Mouse (Mus musculus) G1E (cell line): ENCODE measurements around the gene Tmcc3. TPM values are rescaled to one million over a fixed set of nuclear protein-coding genes. Genes with fewer than 3 reads are reported as not detected.

Experiments used
- ATAC-seq: 2 replicates; pipeline ENCODE4 v1.8.0; 2016; ENCODE audit warnings: mild to moderate bottlenecking; ENCODE audit not compliant: insufficient number of reproducible peaks, poor library complexity, low FRiP score, severe bottlenecking; ENCODE audit errors: extremely low read depth
- DNase-seq: peaks from one replicate; pipeline ENCODE4 v3.0.0; 2012; ENCODE audit warnings: low spot score
- H3K27me3 ChIP-seq: 2 replicates; pipeline ENCODE4 v1.6.1; 2012; ENCODE audit warnings: mild to moderate bottlenecking, low read length, inconsistent platforms; ENCODE audit not compliant: insufficient read depth
- H3K36me3 ChIP-seq: replicated peaks from 2 replicates; pipeline ENCODE3; 2012; ENCODE audit warnings: mild to moderate bottlenecking, inconsistent platforms
- H3K4me1 ChIP-seq: 2 replicates; pipeline ENCODE4 v1.6.1; 2012; ENCODE audit warnings: low read depth, low read length, inconsistent platforms, mixed read lengths; ENCODE audit not compliant: insufficient read depth
- H3K4me3 ChIP-seq: 2 replicates; pipeline ENCODE4 v1.5.1; 2012; ENCODE audit warnings: low read depth, mild to moderate bottlenecking, inconsistent platforms, low read length, moderate library complexity, mixed read lengths
- H3K9me3 ChIP-seq: replicated peaks from 2 replicates; pipeline ENCODE4 v1.6.1; 2012; ENCODE audit warnings: inconsistent platforms
- CTCF ChIP-seq: IDR thresholded peaks from 2 replicates; pipeline ENCODE4 v1.5.1; 2012; ENCODE audit warnings: low read depth, low read length, inconsistent platforms, mixed read lengths
- GATA1 ChIP-seq: IDR thresholded peaks from 2 replicates; pipeline ENCODE4 v1.6.1; 2012; ENCODE audit warnings: borderline replicate concordance, low read length, inconsistent platforms, mixed read lengths
- GATA2 ChIP-seq: IDR thresholded peaks from 2 replicates; pipeline ENCODE4 v1.6.1; 2012; ENCODE audit warnings: low read depth, low read length, inconsistent platforms, borderline replicate concordance
- POLR2AphosphoS5 ChIP-seq: IDR thresholded peaks from 2 replicates; pipeline ENCODE4 v1.6.1; 2012; ENCODE audit warnings: low read depth, low read length, inconsistent platforms; ENCODE audit not compliant: insufficient replicate concordance
- TAL1 ChIP-seq: conservative IDR thresholded peaks from 2 replicates; pipeline ENCODE4 v1.6.1; 2012; ENCODE audit warnings: low read depth, low read length, inconsistent platforms, mixed read lengths
- polyA plus RNA-seq: library from polyadenylated mRNA; stranded (reverse); fragments of >175 nt; gene quantifications from 2 replicates; pipeline ENCODE4 v1.2.3, GENCODE M21; 2012
- total RNA-seq, 2 experiments: library from RNA; stranded (forward) in 1 of 2; stranded (reverse) in 1 of 2; fragments of 200-1000 nt in 1 of 2; fragments of >200 nt in 1 of 2; fragmentation: Nextera tagmentation in 1 of 2; gene quantifications; 2 replicates each; pipeline ENCODE4 v1.2.3; 2014 to 2017

Gene Tmcc3
- total and polyA plus RNA-seq, 3 experiments = 3.3 to 15.6 (median 8.1) TPM

DNA sequence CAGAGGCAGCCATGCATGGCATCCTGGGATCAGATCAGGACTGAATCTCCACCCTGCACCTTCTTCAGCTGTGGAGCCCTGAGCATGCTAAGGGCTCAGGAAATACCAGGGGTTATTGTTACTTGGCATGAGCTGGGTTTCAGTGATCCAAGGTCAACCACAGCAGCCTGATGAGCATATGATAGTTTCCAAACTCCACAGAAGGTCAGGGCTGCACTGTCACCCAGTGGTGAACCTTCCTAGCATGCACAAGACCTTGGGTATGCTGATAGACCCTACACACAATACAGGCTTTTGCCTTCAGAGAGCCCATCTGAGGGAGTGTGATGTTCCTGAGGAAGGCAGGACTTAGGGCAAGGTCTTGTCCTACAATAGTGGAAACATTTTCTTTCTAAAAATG is 82.5 kb downstream of the Tmcc3 start:
- TF ChIP-seq POLR2AphosphoS5 (no peak), CTCF (no peak), GATA2 (no peak), TAL1 (no peak), GATA1 (no peak)
- Histone ChIP-seq H3K27me3 (no peaks in the 10 kb centered on the region), H3K36me3 (no peaks in the 10 kb centered on the region), H3K4me3 (no peak overlapping the region), H3K4me1 (no peaks in the 10 kb centered on the region), H3K9me3 (no peaks in the 10 kb centered on the region)
- ATAC-seq (no peak), DNase-seq (no peak)

DNA sequence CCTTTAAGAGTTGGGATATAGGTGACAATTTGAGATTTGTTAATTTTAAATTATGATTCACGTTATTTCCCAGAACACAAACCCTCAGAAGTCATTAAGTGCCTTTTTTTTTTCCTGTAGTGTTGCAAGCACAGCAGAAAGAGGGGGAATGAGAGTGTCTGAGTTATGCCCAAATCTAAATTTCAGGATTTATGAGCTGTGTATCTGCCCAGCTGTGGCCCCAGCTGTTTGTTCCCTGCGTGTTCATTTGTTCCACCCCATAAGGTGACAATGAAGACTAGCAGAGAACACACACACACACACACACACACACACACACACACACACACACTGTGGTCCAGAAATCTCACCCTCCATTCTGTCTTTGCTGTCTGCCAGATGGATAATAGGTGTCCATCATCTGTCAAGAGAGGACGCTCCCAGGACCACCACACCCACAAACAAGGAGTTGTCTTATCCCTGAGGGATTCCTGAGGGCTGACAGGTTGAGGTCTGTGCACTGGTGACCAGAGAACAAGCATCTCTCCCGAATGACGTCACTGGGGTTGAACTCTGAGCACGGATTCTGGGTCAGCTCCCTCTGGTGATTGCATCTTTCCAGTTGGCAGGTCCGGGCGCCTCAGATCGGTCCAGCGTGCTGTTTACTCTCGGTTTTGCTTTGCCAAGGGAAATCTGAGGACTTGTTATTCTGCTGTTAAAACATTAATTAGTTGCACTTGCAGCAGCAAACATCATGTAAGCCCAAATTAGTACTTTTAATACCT is 86.3 kb downstream of the Tmcc3 start:
- Histone ChIP-seq H3K36me3 (no peaks in the 10 kb centered on the region), H3K9me3 (no peaks in the 10 kb centered on the region), H3K4me1 (no peaks in the 10 kb centered on the region), H3K27me3 (peaks cover 8% of the 10 kb centered on the region), H3K4me3 (no peak overlapping the region)
- DNase-seq (no peak), ATAC-seq (no peak)
- no peak for TF ChIP-seq POLR2AphosphoS5
- TF ChIP-seq GATA2 = no peak
- no peak for TF ChIP-seq GATA1

DNA sequence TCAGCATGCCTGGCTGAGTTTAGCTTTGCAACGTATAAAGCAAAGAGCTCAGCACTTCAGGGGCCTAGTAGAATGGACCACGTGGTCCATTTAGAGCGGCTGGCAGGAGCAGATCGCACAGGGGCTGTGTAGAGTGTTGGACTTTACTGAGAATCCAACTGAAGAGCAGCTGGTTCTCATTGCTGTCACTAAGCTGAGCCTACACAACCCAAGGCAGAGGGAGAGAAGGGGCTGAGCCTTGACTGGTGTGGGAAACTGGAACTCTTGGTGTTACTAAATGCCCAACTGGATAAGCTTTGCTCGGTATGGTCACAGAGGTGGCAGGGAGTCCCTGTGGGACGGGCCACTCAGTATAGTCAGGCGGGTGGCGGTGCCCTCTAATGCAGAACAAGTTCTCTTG is 89.1 kb downstream of the Tmcc3 start:
- Histone ChIP-seq H3K4me1 (no peaks in the 10 kb centered on the region), H3K9me3 (no peaks in the 10 kb centered on the region), H3K4me3 (no peak overlapping the region), H3K27me3 (peaks cover 14% of the 10 kb centered on the region), H3K36me3 (no peaks in the 10 kb centered on the region)
- TF ChIP-seq POLR2AphosphoS5 (no peak), TAL1 (no peak), GATA1 (no peak), CTCF (no peak), GATA2 (no peak)
- ATAC-seq (no peak), DNase-seq (no peak)

DNA sequence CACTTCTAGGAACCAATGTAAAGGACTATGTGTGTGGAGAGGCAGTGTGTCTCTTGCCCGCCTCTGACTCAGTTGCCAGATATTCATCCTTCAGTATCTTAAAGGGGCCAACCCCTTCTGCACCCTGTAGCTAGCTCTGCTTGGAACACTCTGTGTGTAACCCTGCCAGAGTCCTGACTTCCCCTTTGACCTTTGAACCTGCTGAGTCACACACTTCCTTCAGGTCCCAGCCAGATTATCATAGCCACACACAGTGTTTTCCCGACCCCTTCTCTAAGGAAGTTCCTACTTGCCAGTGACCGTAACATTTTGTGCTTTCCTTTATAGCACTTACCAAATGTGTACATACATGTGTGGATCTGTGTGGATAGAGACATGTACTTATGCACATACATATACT is 93.7 kb downstream of the Tmcc3 start:
- H3K4me3 ChIP-seq = no peak overlapping the region
- H3K4me1 ChIP-seq = peaks cover 4% of the 10 kb centered on the region; the same call in 1 of the 2 replicates
- no peak for ATAC-seq
- no peak for TF ChIP-seq CTCF
- no peak for TF ChIP-seq POLR2AphosphoS5
- no peak for DNase-seq
- peaks cover 17% of the 10 kb centered on the region for H3K27me3 ChIP-seq
- H3K36me3 ChIP-seq = no peaks in the 10 kb centered on the region
- H3K9me3 ChIP-seq = no peaks in the 10 kb centered on the region

DNA sequence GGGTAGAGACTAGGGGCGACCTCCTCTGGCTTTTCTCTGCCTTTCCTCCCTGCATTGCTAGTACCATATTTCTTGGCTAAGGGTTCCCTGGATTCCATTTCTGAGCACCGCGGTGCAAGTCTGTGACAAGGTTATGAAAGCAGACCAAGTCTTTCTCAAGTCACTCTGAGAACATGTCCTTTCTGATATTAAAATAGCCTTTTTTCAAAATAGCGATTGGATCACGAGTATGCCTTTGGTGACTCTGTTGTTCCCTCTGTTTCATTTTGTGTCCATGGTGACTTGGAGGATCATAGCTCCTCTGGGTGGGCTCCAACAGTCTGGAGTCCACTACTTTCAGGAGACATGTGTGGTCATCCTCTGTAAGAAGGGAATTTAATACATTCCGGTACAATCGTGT is 95.1 kb downstream of the Tmcc3 start:
- Histone ChIP-seq H3K36me3 (no peaks in the 10 kb centered on the region), H3K4me3 (no peak overlapping the region), H3K4me1 (peaks cover 4% of the 10 kb centered on the region; the same call in 1 of the 2 replicates), H3K9me3 (no peaks in the 10 kb centered on the region), H3K27me3 (peaks cover 23% of the 10 kb centered on the region)
- ATAC-seq = no peak
- TF ChIP-seq GATA1 = no peak
- no peak for TF ChIP-seq GATA2
- no peak for TF ChIP-seq CTCF
- TF ChIP-seq POLR2AphosphoS5 = no peak
- TF ChIP-seq TAL1 = no peak
- no peak for DNase-seq

DNA sequence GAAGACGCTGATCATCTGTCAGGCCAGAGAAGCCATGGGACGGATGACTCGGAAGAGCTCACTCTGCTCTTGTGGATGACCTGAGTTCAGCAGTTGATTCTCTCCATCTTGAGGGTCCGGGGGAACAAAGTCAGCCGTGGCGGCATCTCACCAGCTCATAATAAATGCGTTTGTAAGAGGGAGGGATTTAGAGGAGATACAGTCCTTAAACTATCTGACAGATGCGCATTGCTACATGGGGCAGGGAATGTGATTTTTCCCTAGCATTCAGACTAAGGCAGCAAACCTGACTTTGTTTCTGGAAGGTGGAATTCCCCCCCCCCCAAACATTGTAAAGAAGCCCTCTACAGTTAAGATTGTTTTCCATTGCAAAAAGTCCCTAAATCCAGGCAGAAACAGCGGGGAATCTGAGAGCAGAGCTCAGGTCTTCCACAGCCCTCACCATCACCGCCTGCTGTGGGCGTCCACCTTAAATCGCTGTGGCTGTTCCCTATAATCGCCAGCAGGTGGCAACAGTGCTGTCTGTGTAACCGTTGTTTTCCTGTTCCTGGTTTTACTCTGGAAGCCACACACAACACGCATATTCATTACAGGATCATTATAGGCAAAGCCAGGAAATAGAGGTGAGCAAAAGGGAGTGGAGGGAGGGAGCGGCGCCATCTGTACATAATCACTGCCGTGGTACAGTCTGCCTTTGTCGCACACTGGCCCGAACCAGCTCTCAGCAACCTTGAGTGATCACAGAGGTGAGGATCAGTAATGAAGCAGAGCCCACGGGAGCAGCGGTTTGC is 96.8 kb downstream of the Tmcc3 start:
- DNase-seq (peak; percentile 47), ATAC-seq (peak; percentile 40; the same call in 1 of the 2 replicates)
- H3K4me1 ChIP-seq = peaks cover 4% of the 10 kb centered on the region; the same call in 1 of the 2 replicates
- no peak for TF ChIP-seq POLR2AphosphoS5
- peak; percentile 62 for TF ChIP-seq CTCF
- no peak overlapping the region for H3K4me3 ChIP-seq
- H3K27me3 ChIP-seq = peaks cover 25% of the 10 kb centered on the region
- H3K36me3 ChIP-seq = no peaks in the 10 kb centered on the region
- no peaks in the 10 kb centered on the region for H3K9me3 ChIP-seq
